Mouse (Mus musculus) neural tube, embryonic 12.5 days (tissue): Measurements from ENCODE around the gene Ablim1. TPM values are rescaled to one million over a fixed set of nuclear protein-coding genes. Genes with fewer than 3 reads are reported as not detected.

Experiments
- ATAC-seq: fragments of 200-750 bp; cut with Nextera tagmentation; 2 replicates; pipeline ENCODE4 v1.8.0; 2017; ENCODE audit warnings: low read depth, mild to moderate bottlenecking, moderate TSS enrichment, moderate library complexity; ENCODE audit not compliant: low FRiP score
- H3K27ac ChIP-seq: fragments of 300-500 bp; sonication (generic); 2 replicates; pipeline ENCODE4 v1.5.1; 2016
- H3K27me3 ChIP-seq: fragments of 300-500 bp; sonication (generic); replicated peaks from 2 replicates; pipeline ENCODE4 v1.6.1; 2016; ENCODE audit warnings: mild to moderate bottlenecking
- H3K36me3 ChIP-seq: fragments of 300-500 bp; sonication (generic); 2 replicates; pipeline ENCODE4 v1.6.1; 2016; ENCODE audit warnings: mild to moderate bottlenecking
- H3K4me1 ChIP-seq: fragments of 300-500 bp; sonication (generic); 2 replicates; pipeline ENCODE4 v1.6.1; 2016
- H3K4me2 ChIP-seq: fragments of 300-500 bp; sonication (generic); replicated peaks from 2 replicates; pipeline ENCODE4 v1.6.1; 2016; ENCODE audit warnings: mild to moderate bottlenecking
- H3K4me3 ChIP-seq: fragments of 300-500 bp; sonication (generic); 2 replicates; pipeline ENCODE4 v1.5.1; 2016
- H3K9ac ChIP-seq: fragments of 300-500 bp; sonication (generic); 2 replicates; pipeline ENCODE4 v1.6.1; 2016; ENCODE audit warnings: mild to moderate bottlenecking
- H3K9me3 ChIP-seq: fragments of 300-500 bp; sonication (generic); 2 replicates; pipeline ENCODE4 v1.6.1; 2016; ENCODE audit warnings: mild to moderate bottlenecking
- WGBS: fragments of 180-500 bp; shearing (Covaris S2); methylation state at CpG from one replicate; pipeline ENCODE4 v1.1.7; 2016; 5-methylcytosine and 5-hydroxymethylcytosine counted together
- polyA plus RNA-seq: library from polyadenylated mRNA; unstranded; fragments of >200 nt; fragmentation: Nextera tagmentation; extraction: Ambion mirVana; gene quantifications from 2 replicates; pipeline ENCODE4 v1.2.1, GENCODE M21; 2016

Ablim1 gene
- polyA plus RNA-seq, 1 experiment from 2014 or later: 34.9 TPM

DNA sequence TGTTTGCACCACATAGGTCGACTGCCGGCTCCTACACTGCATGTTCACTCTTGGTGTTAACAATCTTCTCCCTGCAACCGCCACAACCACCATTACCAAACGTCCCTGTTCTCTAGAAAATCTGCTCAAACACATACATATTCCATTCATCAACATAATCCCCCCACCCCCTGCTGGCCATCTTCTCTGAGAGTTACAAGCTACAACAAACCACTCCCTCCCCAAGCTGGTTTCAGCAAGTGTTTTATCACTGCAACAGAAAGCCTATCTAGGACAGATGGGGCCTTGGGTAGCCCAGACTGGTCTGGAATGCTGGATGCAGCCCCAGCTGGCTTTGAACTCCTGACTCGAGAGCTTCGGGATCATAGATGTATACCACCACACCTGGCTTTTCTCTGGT, 42.5 kb upstream of the Ablim1 start:
- no peaks in the 10 kb centered on the region for H3K27me3 ChIP-seq
- no peaks in the 10 kb centered on the region for H3K36me3 ChIP-seq
- no peak overlapping the region for H3K27ac ChIP-seq
- 93% methylated on average over 6 of the region's 6 CpGs for WGBS
- H3K9ac ChIP-seq: no peak overlapping the region
- H3K4me1 ChIP-seq: peaks cover 16% of the 10 kb centered on the region
- no peak overlapping the region for H3K4me2 ChIP-seq
- H3K4me3 ChIP-seq: no peak overlapping the region
- no peak for ATAC-seq
- no peaks in the 10 kb centered on the region for H3K9me3 ChIP-seq

GRCm38 (mm10) chr19:57356273-57356672, 41.6 kb upstream of the Ablim1 start:
- H3K4me3 ChIP-seq: no peak overlapping the region
- no peak overlapping the region for H3K27ac ChIP-seq
- no peak for ATAC-seq
- H3K27me3 ChIP-seq: no peaks in the 10 kb centered on the region
- no peaks in the 10 kb centered on the region for H3K36me3 ChIP-seq
- no peak overlapping the region for H3K9ac ChIP-seq
- H3K9me3 ChIP-seq: no peaks in the 10 kb centered on the region
- H3K4me2 ChIP-seq: no peak overlapping the region
- peaks cover 16% of the 10 kb centered on the region for H3K4me1 ChIP-seq
- 82% methylated on average over 7 of the region's 7 CpGs for WGBS

DNA sequence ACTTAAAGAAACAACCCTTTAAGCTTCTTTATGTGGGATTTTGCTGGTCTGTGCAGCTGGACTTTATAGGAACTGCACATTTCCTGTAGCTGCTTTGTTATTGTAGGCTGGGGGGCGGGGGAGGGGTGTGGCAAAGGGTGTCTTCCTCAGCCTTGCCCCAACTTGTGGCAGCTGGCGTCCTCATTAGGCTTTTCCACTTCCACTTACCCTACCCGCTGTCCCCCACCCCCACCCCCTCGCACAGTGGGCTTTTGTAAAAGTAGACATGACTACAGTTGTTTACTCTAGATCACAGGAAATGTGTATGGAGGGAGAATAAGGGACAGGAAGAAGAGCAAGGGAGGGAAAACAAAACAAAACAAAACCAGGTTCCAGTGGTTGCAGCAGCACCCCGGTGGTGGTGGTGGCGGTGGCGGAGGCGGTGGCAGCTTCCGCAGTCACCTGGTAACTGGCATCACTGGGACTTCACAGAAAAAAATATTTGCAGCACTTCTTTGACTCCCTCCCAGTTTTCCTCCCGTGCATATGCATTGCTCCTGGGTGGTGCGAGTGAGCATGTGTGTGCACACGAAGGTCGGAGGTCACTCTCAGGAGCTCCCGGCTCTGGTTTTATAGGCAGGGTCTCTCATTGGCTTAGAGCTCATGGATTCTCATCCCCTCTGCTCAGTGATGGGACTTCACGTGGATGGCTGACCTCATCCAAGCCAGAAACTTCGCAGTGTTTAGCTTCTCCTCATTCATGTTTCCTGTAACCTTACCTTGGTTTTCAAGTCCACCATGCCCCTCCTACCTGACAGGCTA, 40.9 kb upstream of the Ablim1 start:
- Histone ChIP-seq H3K27ac (no peak overlapping the region), H3K4me3 (no peak overlapping the region), H3K4me1 (peaks cover 16% of the 10 kb centered on the region), H3K4me2 (no peak overlapping the region), H3K36me3 (no peaks in the 10 kb centered on the region), H3K9me3 (no peaks in the 10 kb centered on the region), H3K27me3 (no peaks in the 10 kb centered on the region), H3K9ac (no peak overlapping the region)
- ATAC-seq: no peak
- 73% methylated on average over 16 of the region's 16 CpGs for WGBS

DNA sequence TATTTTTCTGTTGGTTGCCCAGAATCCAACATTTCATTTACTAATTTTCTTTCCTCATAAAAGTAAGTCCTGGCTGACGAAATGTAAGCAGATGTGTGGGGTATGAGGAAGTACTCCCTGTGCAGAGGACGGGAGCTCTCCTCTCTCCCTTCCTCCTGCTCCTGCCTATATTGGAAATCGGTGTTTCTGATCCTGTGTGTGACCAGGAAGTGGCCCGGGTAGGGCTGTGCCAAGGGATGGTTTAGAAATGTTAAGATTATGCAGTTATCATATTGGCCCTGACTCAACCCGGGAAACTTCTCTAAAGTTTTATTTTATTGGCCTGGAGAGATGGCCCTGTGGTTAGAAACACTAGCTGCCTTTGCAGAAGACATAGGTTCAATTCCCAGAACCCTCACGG, 40.0 kb upstream of the Ablim1 start:
- 86% methylated on average over 6 of the region's 6 CpGs for WGBS

GRCm38 (mm10) chr19:57354050-57354449, 39.3 kb upstream of the Ablim1 start:
- no peaks in the 10 kb centered on the region for H3K27me3 ChIP-seq
- H3K9me3 ChIP-seq: no peaks in the 10 kb centered on the region
- H3K36me3 ChIP-seq: no peaks in the 10 kb centered on the region
- no peak overlapping the region for H3K4me2 ChIP-seq
- H3K27ac ChIP-seq: no peak overlapping the region
- no peak overlapping the region for H3K9ac ChIP-seq
- no peak overlapping the region for H3K4me3 ChIP-seq
- peaks cover 9% of the 10 kb centered on the region; the same call in 1 of the 2 replicates for H3K4me1 ChIP-seq
- 91% methylated on average over 11 of the region's 11 CpGs for WGBS
- no peak for ATAC-seq

More for the DNA sequence above, 40.0 kb upstream of the Ablim1 start:
- Histone ChIP-seq H3K4me1 (peaks cover 10% of the 10 kb centered on the region; the same call in 1 of the 2 replicates), H3K4me3 (no peak overlapping the region), H3K27ac (no peak overlapping the region), H3K4me2 (no peak overlapping the region), H3K27me3 (no peaks in the 10 kb centered on the region), H3K9me3 (no peaks in the 10 kb centered on the region), H3K9ac (no peak overlapping the region), H3K36me3 (no peaks in the 10 kb centered on the region)
- ATAC-seq: no peak

GRCm38 (mm10) chr19:57353228-57353627, 38.5 kb upstream of the Ablim1 start:
- Histone ChIP-seq H3K4me1 (peaks cover 9% of the 10 kb centered on the region; the same call in 1 of the 2 replicates), H3K36me3 (no peaks in the 10 kb centered on the region), H3K9me3 (no peaks in the 10 kb centered on the region), H3K4me2 (no peak overlapping the region), H3K9ac (no peak overlapping the region), H3K27me3 (no peaks in the 10 kb centered on the region), H3K27ac (no peak overlapping the region), H3K4me3 (no peak overlapping the region)
- WGBS: 87% methylated on average over 10 of the region's 10 CpGs
- ATAC-seq: no peak

DNA sequence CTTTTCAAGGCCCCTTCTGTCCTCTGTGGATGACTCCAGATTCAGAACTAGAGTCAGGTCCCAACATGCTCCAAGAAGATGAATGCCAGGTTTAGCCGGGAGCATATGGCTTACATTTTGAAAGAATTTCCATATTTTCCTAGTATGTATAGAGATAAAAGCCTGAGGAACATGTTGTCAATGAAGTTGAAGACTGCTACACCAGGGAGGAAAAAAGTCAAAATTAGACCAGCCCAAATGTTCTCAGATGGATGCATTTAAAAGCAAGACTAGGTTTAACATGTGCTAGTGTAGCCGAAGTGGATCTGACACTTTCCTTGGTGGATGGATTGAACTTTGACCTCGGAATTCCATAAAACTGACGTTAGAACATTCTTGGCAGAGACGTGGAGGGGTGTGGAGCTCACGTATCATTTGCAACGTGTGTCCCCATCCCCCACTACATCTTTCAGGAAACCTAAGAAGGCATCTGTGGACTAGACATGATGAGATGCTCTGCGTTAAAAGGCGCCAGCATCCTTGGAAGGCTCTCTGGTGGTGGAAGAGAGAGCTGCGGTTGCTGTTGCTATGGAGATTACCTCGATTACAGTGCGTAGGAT, 37.7 kb upstream of the Ablim1 start:
- 91% methylated on average over 12 of the region's 12 CpGs for WGBS
- H3K4me1 ChIP-seq: peaks cover 9% of the 10 kb centered on the region; the same call in 1 of the 2 replicates
- no peak overlapping the region for H3K4me3 ChIP-seq
- H3K9me3 ChIP-seq: 0 out of 2 replicates have a peak, but pooled peaks cover 6% of the 10 kb centered on the region
- no peak for ATAC-seq
- H3K27ac ChIP-seq: no peak overlapping the region
- no peaks in the 10 kb centered on the region for H3K36me3 ChIP-seq
- no peak overlapping the region for H3K9ac ChIP-seq
- H3K27me3 ChIP-seq: no peaks in the 10 kb centered on the region
- H3K4me2 ChIP-seq: no peak overlapping the region

DNA sequence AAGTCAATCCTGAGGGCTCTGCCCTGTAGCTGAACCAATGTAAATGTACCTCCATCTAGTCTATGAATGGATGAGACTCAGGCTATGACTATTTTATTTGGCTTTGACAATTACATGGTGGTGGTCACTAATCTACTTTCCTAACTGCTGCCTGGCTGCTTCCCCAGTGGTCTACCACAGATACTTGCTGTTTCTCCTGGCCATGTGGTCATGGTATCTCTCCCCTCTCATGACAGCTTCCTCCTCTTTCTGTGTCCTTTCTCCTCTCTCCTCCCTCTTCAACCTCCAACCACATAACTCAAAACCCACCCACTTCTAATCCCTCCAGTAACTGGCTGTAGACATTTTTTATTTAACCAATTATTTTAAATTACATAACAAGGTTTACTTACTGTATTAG, 34.4 kb upstream of the Ablim1 start:
- no peaks in the 10 kb centered on the region for H3K4me1 ChIP-seq

DNA sequence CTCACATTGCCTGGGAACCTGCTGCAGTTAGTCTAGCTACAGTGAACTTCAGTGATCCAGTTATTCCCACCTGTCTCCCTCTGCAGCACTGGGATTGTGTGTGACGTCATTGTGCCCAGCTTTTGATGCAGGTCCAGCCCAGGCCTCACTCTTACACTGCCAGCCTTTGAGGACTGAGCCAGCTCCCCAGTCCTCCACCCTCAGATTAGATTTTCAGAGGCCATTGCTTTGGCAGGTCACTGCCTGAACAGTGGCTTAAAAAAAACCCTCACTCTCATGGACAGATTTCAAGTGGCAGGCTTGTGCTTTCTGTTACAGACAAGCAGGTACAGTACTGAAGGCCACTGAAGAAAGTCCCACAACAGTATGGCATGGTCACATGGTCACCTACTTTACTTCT, 30.0 kb upstream of the Ablim1 start:
- H3K4me2 ChIP-seq: no peak overlapping the region
- 89% methylated on average over 1 of the region's 1 CpGs for WGBS

More for the DNA sequence above, 34.4 kb upstream of the Ablim1 start:
- H3K9me3 ChIP-seq: 0 out of 2 replicates have a peak, but pooled peaks cover 9% of the 10 kb centered on the region
- H3K4me3 ChIP-seq: no peak overlapping the region
- no peaks in the 10 kb centered on the region for H3K27me3 ChIP-seq
- no peaks in the 10 kb centered on the region for H3K36me3 ChIP-seq
- no peak overlapping the region for H3K4me2 ChIP-seq
- no peak overlapping the region for H3K27ac ChIP-seq
- no peak overlapping the region for H3K9ac ChIP-seq
- ATAC-seq: no peak

DNA sequence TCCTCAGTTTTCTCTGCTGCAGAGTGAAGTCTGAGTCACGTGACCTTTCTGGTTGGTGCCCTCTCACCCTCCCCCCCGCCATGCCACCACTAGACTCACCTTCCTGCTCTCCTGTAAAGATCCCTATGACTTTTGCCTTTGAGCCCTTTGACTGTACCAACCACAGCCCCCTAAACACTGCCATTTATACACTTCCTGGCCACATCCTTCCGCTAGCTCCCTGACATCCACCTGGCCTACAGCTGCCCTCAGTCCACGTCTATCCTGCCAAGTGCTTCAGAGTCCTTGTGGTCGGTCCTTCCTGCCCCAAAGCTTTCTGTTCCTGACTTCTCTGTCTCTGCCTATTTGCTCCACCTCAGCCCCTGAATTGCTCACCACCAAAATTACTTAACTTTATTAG, 29.1 kb upstream of the Ablim1 start:
- no peaks in the 10 kb centered on the region for H3K4me1 ChIP-seq
- no peak overlapping the region for H3K27ac ChIP-seq
- ATAC-seq: no peak
- 85% methylated on average over 5 of the region's 5 CpGs for WGBS
- H3K9me3 ChIP-seq: 0 out of 2 replicates have a peak, but pooled peaks cover 9% of the 10 kb centered on the region
- no peaks in the 10 kb centered on the region for H3K36me3 ChIP-seq
- no peak overlapping the region for H3K4me3 ChIP-seq
- H3K4me2 ChIP-seq: no peak overlapping the region
- no peaks in the 10 kb centered on the region for H3K27me3 ChIP-seq
- no peak overlapping the region for H3K9ac ChIP-seq

More for the DNA sequence above, 30.0 kb upstream of the Ablim1 start:
- Histone ChIP-seq H3K9ac (no peak overlapping the region), H3K4me1 (no peaks in the 10 kb centered on the region), H3K9me3 (0 out of 2 replicates have a peak, but pooled peaks cover 9% of the 10 kb centered on the region), H3K4me3 (no peak overlapping the region), H3K27me3 (no peaks in the 10 kb centered on the region), H3K27ac (no peak overlapping the region), H3K36me3 (no peaks in the 10 kb centered on the region)
- no peak for ATAC-seq

DNA sequence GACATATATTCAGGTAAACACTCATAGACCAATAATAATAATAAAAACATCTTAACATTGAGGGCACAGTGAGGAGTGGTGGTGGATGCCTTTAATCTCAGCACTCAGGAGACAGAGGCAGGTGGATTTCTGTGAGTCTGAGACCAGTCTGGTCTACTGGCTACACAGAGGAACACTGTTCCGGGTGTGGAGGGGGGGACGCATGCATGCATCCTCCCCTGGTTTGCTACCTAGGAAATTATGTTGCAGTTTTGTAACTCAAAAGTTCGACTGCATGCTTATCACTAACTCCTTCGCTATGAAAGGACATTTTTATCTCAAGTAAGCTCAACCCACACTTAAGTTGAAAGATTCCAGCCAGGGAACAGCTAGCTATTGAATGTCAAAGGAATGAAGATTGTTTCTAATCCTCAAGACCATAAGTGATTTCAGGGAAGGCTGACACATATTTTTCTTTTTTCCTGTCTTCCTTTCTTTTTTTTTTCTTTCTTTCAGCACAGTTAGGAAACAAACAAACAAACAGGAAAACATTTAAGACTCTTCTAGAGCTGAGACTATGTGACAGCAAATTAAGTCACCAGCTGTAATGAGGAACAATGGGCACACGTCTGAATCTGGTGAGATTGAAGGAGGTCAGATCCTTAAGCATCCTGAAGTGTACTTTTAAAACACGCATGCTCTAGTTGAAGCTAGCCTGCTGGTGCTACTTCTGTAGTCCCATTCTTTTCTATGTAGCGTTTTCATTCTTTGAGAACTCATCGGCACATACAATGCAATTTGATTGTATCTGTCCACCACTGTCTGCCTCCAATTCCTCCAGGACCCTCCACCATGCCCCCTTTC, 26.4 kb upstream of the Ablim1 start:
- H3K36me3 ChIP-seq: no peaks in the 10 kb centered on the region
- H3K9ac ChIP-seq: no peak overlapping the region
- H3K27ac ChIP-seq: no peak overlapping the region
- H3K4me3 ChIP-seq: no peak overlapping the region
- H3K27me3 ChIP-seq: no peaks in the 10 kb centered on the region
- no peaks in the 10 kb centered on the region for H3K4me1 ChIP-seq
- WGBS: 83% methylated on average over 8 of the region's 8 CpGs
- no peak for ATAC-seq
- H3K4me2 ChIP-seq: no peak overlapping the region
- H3K9me3 ChIP-seq: no peaks in the 10 kb centered on the region

DNA sequence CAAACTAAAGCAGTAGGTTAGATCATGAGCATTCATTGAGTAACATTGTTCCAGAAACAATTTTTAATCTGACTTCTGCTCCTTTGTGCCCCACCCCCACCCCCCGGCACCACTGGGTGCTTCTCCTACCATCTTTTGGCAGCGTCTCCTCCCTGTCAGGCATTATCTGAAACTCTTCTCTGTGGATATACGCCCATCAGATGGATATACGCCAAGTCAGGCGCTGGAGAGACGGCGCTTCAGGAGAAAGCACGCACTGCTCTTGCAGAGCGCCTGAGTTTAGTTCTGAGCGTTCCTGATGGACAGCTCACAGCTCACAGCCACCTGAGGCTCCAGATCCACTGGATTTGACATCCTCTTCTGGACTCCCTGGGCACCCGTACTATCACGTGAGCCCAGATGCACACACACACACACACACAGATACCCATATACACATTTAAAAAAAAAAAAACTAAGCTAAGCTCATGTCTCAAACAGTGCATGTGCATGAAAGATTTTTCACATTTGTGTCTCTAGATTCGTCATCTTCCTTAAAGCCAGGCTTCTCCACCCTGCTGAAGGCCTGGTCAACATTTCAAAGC, 24.7 kb upstream of the Ablim1 start:
- H3K27me3 ChIP-seq: no peaks in the 10 kb centered on the region
- no peaks in the 10 kb centered on the region for H3K36me3 ChIP-seq
- no peak overlapping the region for H3K27ac ChIP-seq
- no peaks in the 10 kb centered on the region for H3K9me3 ChIP-seq
- ATAC-seq: no peak
- H3K9ac ChIP-seq: no peak overlapping the region
- WGBS: 93% methylated on average over 13 of the region's 13 CpGs
- no peak overlapping the region for H3K4me3 ChIP-seq
- no peak overlapping the region for H3K4me2 ChIP-seq
- H3K4me1 ChIP-seq: no peaks in the 10 kb centered on the region
